Mouse (Mus musculus): ENCODE results near the gene Rwdd2b.

The Rwdd2b gene

GRCm38 (mm10) chr16:87420662-87421061 lies 19.7 kb downstream of the Rwdd2b start:
- in situ Hi-C loops (cut with MboI, MseI), result no loop called here

- in situ Hi-C loops (cut with MboI, MseI), result no loop called here
Measured at GRCm38 (mm10) chr16:87405001-87405400, 35.4 kb downstream of the Rwdd2b start.

GRCm38 (mm10) chr16:87393813-87394548 lies 46.4 kb downstream of the Rwdd2b start:
- in situ Hi-C loops (cut with MboI, MseI), result no loop called here

- in situ Hi-C loops (cut with MboI, MseI), result no loop called here
Measured at GRCm38 (mm10) chr16:87387444-87387977, 52.9 kb downstream of the Rwdd2b start.

DNA sequence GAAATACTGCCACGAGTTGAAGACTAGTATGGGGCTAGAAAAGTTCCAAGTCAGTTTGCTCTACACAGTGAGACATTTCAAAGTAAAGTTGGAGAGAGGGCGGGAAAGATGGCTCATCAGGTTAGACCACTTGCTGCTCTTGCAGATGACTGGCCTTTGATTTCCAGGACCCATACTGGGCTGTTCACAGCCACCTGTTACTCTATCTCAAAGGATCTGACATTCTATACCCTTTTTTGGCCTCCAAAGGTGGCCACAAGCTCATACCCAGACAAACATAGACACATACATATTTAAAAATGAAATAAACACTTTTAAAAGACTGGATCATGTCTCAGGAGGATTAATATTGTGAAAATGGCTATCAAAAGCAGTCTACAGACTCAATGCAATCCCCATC lies 56.0 kb downstream of the Rwdd2b start:
- in situ Hi-C loops (cut with MboI, MseI), result no loop called here
